Mouse (Mus musculus) olfactory bulb, adult 2 months (tissue): ENCODE data around the gene Elmod2.

ENCODE experiments used
- CTCF ChIP-seq: fragments of 200-500 bp; IDR thresholded peaks from 2 replicates; pipeline ENCODE4 v1.5.1; 2012; ENCODE audit warnings: low read depth, mild to moderate bottlenecking, low read length, moderate library complexity; ENCODE audit not compliant: insufficient read depth
- POLR2A ChIP-seq: fragments of 200-500 bp; IDR thresholded peaks from 2 replicates; pipeline ENCODE4 v1.6.1; 2012; ENCODE audit warnings: mild to moderate bottlenecking, low read depth, low read length, moderate library complexity; ENCODE audit not compliant: insufficient read depth

- TF ChIP-seq CTCF (no peak), POLR2A (no peak)
These were observed 42.1 kb downstream of the Elmod2 start, which contains the start of gene Ucp1 for GRCm38 (mm10) chr8:83290176-83290575.
